Mouse (Mus musculus): ENCODE results near the gene Zfp804a. TPM values are rescaled to one million over a fixed set of nuclear protein-coding genes. Genes with fewer than 3 reads are reported as not detected.

Gene Zfp804a
- not detected in 4 replicates for total RNA-seq (2023; ENCODE audit: inconsistent age)

DNA sequence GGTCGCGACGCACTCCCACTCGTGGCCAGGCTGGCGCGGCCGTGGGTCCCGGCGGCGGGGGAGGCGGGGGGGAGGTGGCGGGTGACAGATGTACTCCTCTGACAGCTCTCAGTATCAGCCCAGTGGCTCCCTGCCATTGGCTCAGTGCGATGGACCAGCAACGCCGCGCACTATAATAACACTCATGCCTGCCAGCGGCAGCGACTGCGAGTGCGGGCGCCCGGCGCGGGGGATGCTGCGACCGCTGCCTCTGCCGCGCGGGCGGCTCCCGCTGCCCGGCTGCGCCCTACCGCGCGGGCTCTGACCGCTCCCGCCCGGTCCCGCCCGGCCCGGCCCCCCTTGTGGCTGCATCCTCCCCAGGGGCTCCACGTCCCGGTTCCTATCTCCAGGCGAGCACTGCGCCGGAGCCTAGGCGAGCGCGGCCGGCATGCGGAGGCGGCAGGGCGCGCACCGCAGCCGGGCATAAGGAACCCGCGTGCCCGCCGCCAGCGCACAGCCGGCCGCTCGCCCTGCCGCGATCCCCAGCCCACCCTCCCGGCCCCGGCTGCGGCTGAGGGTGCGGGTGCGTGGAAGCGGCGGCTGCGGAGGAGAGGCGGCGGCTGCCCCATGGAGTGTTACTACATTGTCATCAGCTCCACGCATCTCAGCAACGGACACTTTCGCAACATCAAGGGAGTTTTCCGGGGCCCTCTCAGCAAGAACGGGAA is at the start of gene Zfp804a:
Zfp804a (plus strand) TSS at position 38 of the 707 bp plus-strand sequence.

All from B cell, adult (primary cell).